In genomic region chr4:100028641-100029040, GRCm38 (mm10) we compare ENCODE assay signal across 9 mouse cellular contexts.
DNase-seq lines count a peak whose midpoint lies in the region; ATAC-seq and TF ChIP-seq lines count a peak whose summit lies in the region.
"Had no signal": no experiment of that assay in that cellular context is flagged by ENCODE, and none has a peak within 500 bp of the region (broad histone marks: within the 10 kb centered on the region; RNA-seq: fewer than 3 reads in every experiment).

No protein-coding gene starts in this region.

- no peak for TF ChIP-seq POLR2A in kidney, adult 2 months (IDR thresholded peaks at IDR 0.05; ENCODE audit: low read depth, low read length)

- ATAC-seq in erythroid progenitor cell, adult 5-6 weeks (replicated peaks; ENCODE audit: low FRiP score, poor library complexity, severe bottlenecking): no peak

- 6% methylated on average over 3 of the region's 3 CpGs for WGBS in kidney, adult 2 months

- intact Hi-C loops in left cerebral cortex, postnatal 4 days (cut with DNase I): loop anchor here (5.0 kb wide), 1 partner anchor 379 kb away; no protein-coding TSS in a partner anchor

- H3K4me3 ChIP-seq in kidney, adult 2 months (ENCODE audit: insufficient read depth, low read depth, low read length): no peak overlapping the region
- H3K4me3 ChIP-seq: limb, embryonic 13.5 days had no signal

- H3K36me3 ChIP-seq in kidney, adult 2 months (ENCODE audit: control insufficient read depth, insufficient read depth, low read length): no peaks in the 10 kb centered on the region
- H3K36me3 ChIP-seq: limb, embryonic 13.5 days had no signal

- H3K4me1 ChIP-seq in kidney, adult 2 months (ENCODE audit: control insufficient read depth, insufficient read depth, low read length): no peaks in the 10 kb centered on the region

- DNase-seq in B cell, adult 2 months: peak; percentile 13
- peak; percentile 61 for DNase-seq in ES-CJ7 (ENCODE audit: low read depth, low spot score)
- DNase-seq in cerebellum, adult 18-20 months: peak; percentile 76 to 79
- peak; percentile 17 to 90 for DNase-seq in frontal cortex, adult 2 months (ENCODE audit: extremely low spot score in 1 of 2, low spot score in 1 of 2)
- peak; percentile 81 for DNase-seq in kidney, adult 2 months
- peak; percentile 83 for DNase-seq in left cerebral cortex, postnatal 4 days
- peak; percentile 90 for DNase-seq in retina, embryonic 14.5 days (ENCODE audit: low spot score)

- H3K27me3 ChIP-seq in kidney, adult 2 months (replicated peaks; ENCODE audit: control insufficient read depth, insufficient read depth, low read length): no peaks in the 10 kb centered on the region

- no peak overlapping the region for H3K27ac ChIP-seq in kidney, adult 2 months (ENCODE audit: insufficient read depth, low read depth, low read length)
- H3K27ac ChIP-seq: limb, embryonic 13.5 days had no signal

- TF ChIP-seq CTCF in kidney, adult 2 months (conservative IDR thresholded peaks at IDR 0.05; ENCODE audit: insufficient read depth, insufficient read length, low read depth, low read length): peak; percentile 90

Comparison
In these comparisons a context has a peak if more than half of its experiments do, and no peak if none do; other contexts are left out.
1. DNase-seq: peak in every context shown above with its lines; median percentile 90 in retina, embryonic 14.5 days; 83 in left cerebral cortex, postnatal 4 days; 81 in kidney, adult 2 months; 78 in cerebellum, adult 18-20 months; 61 in ES-CJ7; 54 in frontal cortex, adult 2 months; 13 in B cell, adult 2 months.